Mouse (Mus musculus): ENCODE data around the gene Mgme1. TPM values are rescaled to one million over a fixed set of nuclear protein-coding genes. Genes with fewer than 3 reads are reported as not detected.

Gene Mgme1
- total RNA-seq (2012; rRNA removed) (14.1 and 16.8 TPM in 2 replicates), polyA plus RNA-seq (2012; ENCODE audit: insufficient read depth in 1 of 2, insufficient read length in 2 of 2, low read depth in 1 of 2, low replicate concordance in 2 of 2, missing spikeins in 1 of 2) (10 to 100 TPM in 1 of 2 experiments, not detected in 1; 20.3 TPM)

GRCm38 (mm10) chr2:144270507-144271420 is at the start of gene Mgme1, which contains the start of gene Snx5:
Gene Mgme1 (plus strand): TSS chr2:144270663.
Gene Snx5 (minus strand): TSS chr2:144270906.
- Histone ChIP-seq H3K27me3 (ENCODE audit: control insufficient read depth in 1 of 2, insufficient read depth in 2 of 2, low read length in 2 of 2) (no peaks in the 10 kb centered on the region), H3K9me3 (replicated peaks; ENCODE audit: insufficient read depth, low read length) (no peaks in the 10 kb centered on the region), H3K79me2 (ENCODE audit: control insufficient read depth, insufficient read depth, low read length, poor library complexity) (peaks cover 80% of the 10 kb centered on the region), H3K9ac (ENCODE audit: control insufficient read depth, low read depth, low read length, poor library complexity, severe bottlenecking) (peak within 1 kb of the TSS; percentile 99), H3K27ac (ENCODE audit: control insufficient read depth, low read depth, low read length) (peak within 1 kb of the TSS; percentile 90), H3K4me1 (ENCODE audit: control insufficient read depth in 1 of 2, insufficient read depth in 2 of 2, low read length in 2 of 2) (peaks cover 3 to 15% of the 10 kb centered on the region in 2 experiments; a peak in 3 of 4 replicates), H3K4me3 (ENCODE audit: control insufficient read depth in 1 of 2, insufficient read depth in 1 of 2, low read depth in 2 of 2, low read length in 2 of 2) (peak within 1 kb of the TSS; percentile 85 to 98), H3K36me3 (ENCODE audit: control insufficient read depth in 1 of 2, insufficient read depth in 2 of 2, low read length in 2 of 2) (peaks cover 2 to 43% of the 10 kb centered on the region in 2 experiments; a peak in 3 of 4 replicates)
- TF ChIP-seq ETS1 (IDR thresholded peaks at IDR 0.05; ENCODE audit: low read depth, low read length) (no peak), TCF12 (IDR thresholded peaks at IDR 0.05; ENCODE audit: low read depth, low read length) (peak; percentile 44; the same call in 1 of the 2 replicates), EP300 (IDR thresholded peaks at IDR 0.05; ENCODE audit: low read depth in 1 of 2, low read length in 2 of 2) (no peak), POLR2AphosphoS5 (IDR thresholded peaks at IDR 0.05; ENCODE audit: borderline replicate concordance, low read depth, low read length) (0 out of 2 replicates have a peak, but pooled peaks have one; percentile 28), ZMIZ1 (IDR thresholded peaks at IDR 0.05; ENCODE audit: low read depth, low read length) (peak; percentile 98), MAX (IDR thresholded peaks at IDR 0.05; ENCODE audit: low read length) (peak; percentile 85), ZKSCAN1 (IDR thresholded peaks at IDR 0.05; ENCODE audit: low read depth, low read length) (no peak), E2F4 (IDR thresholded peaks at IDR 0.05; ENCODE audit: borderline replicate concordance, low read depth, low read length) (peak; percentile 94; the same call in 1 of the 2 replicates), POLR2A (IDR thresholded peaks at IDR 0.05; ENCODE audit: control insufficient read depth in 1 of 2, insufficient read depth in 1 of 2, low read depth in 1 of 2, low read length in 2 of 2, poor library complexity in 1 of 2) (peak; percentile 89 to 97), CHD2 (IDR thresholded peaks at IDR 0.05; ENCODE audit: low read length) (peak; percentile 94), SIN3A (IDR thresholded peaks at IDR 0.05; ENCODE audit: low read length) (peak; percentile 72; the same call in 1 of the 2 replicates), MYC (IDR thresholded peaks at IDR 0.05; ENCODE audit: low read depth, low read length) (peak; percentile 81), KAT2A (conservative IDR thresholded peaks at IDR 0.05; ENCODE audit: low read depth, low read length) (peak; percentile 79), CHD1 (IDR thresholded peaks at IDR 0.05; ENCODE audit: low read depth, low read length) (no peak; the same call in 1 of the 2 replicates), CTCF (IDR thresholded peaks at IDR 0.05 in 2 of 3, conservative IDR thresholded peaks at IDR 0.05 in 1 of 3; ENCODE audit: control insufficient read depth in 1 of 3, insufficient read depth in 1 of 3, low read depth in 2 of 3, low read length in 3 of 3, poor library complexity in 1 of 3, severe bottlenecking in 1 of 3) (peak in 1 of 3 experiments; percentile 12; a peak in 1 of 6 replicates), ZC3H11A (IDR thresholded peaks at IDR 0.05; ENCODE audit: low read depth, low read length) (no peak), USF1 (IDR thresholded peaks at IDR 0.05; ENCODE audit: low read depth, low read length) (peak; percentile 68), MXI1 (IDR thresholded peaks at IDR 0.05; ENCODE audit: low read depth, low read length) (peak; percentile 90), MYB (IDR thresholded peaks at IDR 0.05; ENCODE audit: low read depth, low read length) (no peak), JUND (IDR thresholded peaks at IDR 0.05; ENCODE audit: low read depth, low read length) (no peak), USF2 (IDR thresholded peaks at IDR 0.05; ENCODE audit: borderline replicate concordance in 1 of 2, insufficient read depth in 1 of 2, low read depth in 1 of 2, low read length in 2 of 2) (no peak), ELF1 (IDR thresholded peaks at IDR 0.05; ENCODE audit: low read depth, low read length) (no peak; the same call in 1 of the 2 replicates), NELFE (IDR thresholded peaks at IDR 0.05; ENCODE audit: low read depth, low read length) (peak; percentile 99), ZNF384 (IDR thresholded peaks at IDR 0.05; ENCODE audit: low read depth, low read length) (no peak), MAZ (IDR thresholded peaks at IDR 0.05; ENCODE audit: low read depth, low read length) (peak; percentile 42; the same call in 1 of the 2 replicates), RCOR1 (IDR thresholded peaks at IDR 0.05; ENCODE audit: low read depth, low read length) (no peak), BHLHE40 (IDR thresholded peaks at IDR 0.05; ENCODE audit: borderline replicate concordance, low read depth, low read length) (no peak), UBTF (IDR thresholded peaks at IDR 0.05; ENCODE audit: borderline replicate concordance, insufficient read depth, low read depth, low read length) (no peak; the same call in 1 of the 2 replicates), TBP (IDR thresholded peaks at IDR 0.05; ENCODE audit: low read depth, low read length) (peak; percentile 94), NRF1 (IDR thresholded peaks at IDR 0.05; ENCODE audit: insufficient read depth, low read depth, low read length, poor library complexity, severe bottlenecking) (peak; percentile 62), HCFC1 (IDR thresholded peaks at IDR 0.05; ENCODE audit: low read depth, low read length) (peak; percentile 90), POLR2AphosphoS2 (IDR thresholded peaks at IDR 0.05; ENCODE audit: low read length) (peak; percentile 92), SMC3 (IDR thresholded peaks at IDR 0.05; ENCODE audit: low read depth, low read length) (no peak), MEF2A (IDR thresholded peaks at IDR 0.05; ENCODE audit: extremely low read depth, insufficient replicate concordance, low read depth, low read length, poor library complexity, severe bottlenecking) (no peak)
- peak; percentile 98 for DNase-seq (ENCODE audit: low read depth, low spot score)

Measured in MEL (cell line).